ENCODE assay signal across 38 mouse cellular contexts in genomic region chr3:53870482-53870881, GRCm38 (mm10). TPM values are rescaled to one million over a fixed set of nuclear protein-coding genes. Genes with fewer than 3 reads are reported as not detected.
"Had no signal": no experiment of that assay in that cellular context is flagged by ENCODE, and none has a peak within 500 bp of the region (broad histone marks: within the 10 kb centered on the region; RNA-seq: fewer than 3 reads in every experiment).

No protein-coding gene starts in this region.

- H3K4me1 ChIP-seq: heart, embryonic 13.5 days; heart, embryonic 15.5 days; hindbrain, embryonic 13.5 days; hindbrain, embryonic 15.5 days; intestine, embryonic 15.5 days; limb, embryonic 10.5 days; liver, embryonic 13.5 days had no signal

- ATAC-seq: inflammation-experienced regulatory T-cells, adult 6 months; intestine, embryonic 15.5 days; intestine, postnatal 0 days had no signal

- H3K27me3 ChIP-seq: heart, embryonic 13.5 days; heart, embryonic 15.5 days; hindbrain, embryonic 13.5 days; hindbrain, embryonic 15.5 days; intestine, embryonic 15.5 days; limb, embryonic 12.5 days; liver, embryonic 13.5 days had no signal

- H3K9me3 ChIP-seq: heart, embryonic 13.5 days; heart, embryonic 15.5 days; hindbrain, embryonic 13.5 days; hindbrain, embryonic 15.5 days; intestine, embryonic 15.5 days; limb, embryonic 10.5 days; limb, embryonic 12.5 days; liver, embryonic 13.5 days had no signal

- H3K27ac ChIP-seq: heart, embryonic 13.5 days; heart, embryonic 15.5 days; hindbrain, embryonic 13.5 days; hindbrain, embryonic 15.5 days; intestine, embryonic 15.5 days; layer of hippocampus, adult 2 months; left cerebral cortex, adult 2 months; limb, embryonic 10.5 days; limb, embryonic 12.5 days; liver, embryonic 13.5 days had no signal

- H3K4me3 ChIP-seq: heart, embryonic 13.5 days; heart, embryonic 15.5 days; hindbrain, embryonic 13.5 days; hindbrain, embryonic 15.5 days; intestine, embryonic 15.5 days; layer of hippocampus, adult 2 months; left cerebral cortex, adult 2 months; limb, embryonic 10.5 days; limb, embryonic 12.5 days; liver, embryonic 13.5 days had no signal

- H3K36me3 ChIP-seq: heart, embryonic 13.5 days; heart, embryonic 15.5 days; hindbrain, embryonic 13.5 days; hindbrain, embryonic 15.5 days; intestine, embryonic 15.5 days; limb, embryonic 10.5 days; limb, embryonic 12.5 days; liver, embryonic 13.5 days had no signal

- H3K9ac ChIP-seq: heart, embryonic 13.5 days; heart, embryonic 15.5 days; hindbrain, embryonic 13.5 days; hindbrain, embryonic 15.5 days; intestine, embryonic 15.5 days; limb, embryonic 12.5 days; liver, embryonic 13.5 days had no signal

- H3K4me2 ChIP-seq: heart, embryonic 11.5 days; heart, embryonic 13.5 days; heart, embryonic 15.5 days; hindbrain, embryonic 13.5 days; hindbrain, embryonic 15.5 days; intestine, embryonic 15.5 days; limb, embryonic 12.5 days; liver, embryonic 11.5 days; liver, embryonic 13.5 days had no signal

- DNase-seq: gastrocnemius, postnatal 14 days; gastrocnemius, postnatal 36 days; heart, adult 18-20 months; heart, postnatal 14 days; heart, postnatal 36 days; kidney, adult 18-20 months; kidney, adult 8-10 months; kidney, postnatal 10 days; kidney, postnatal 25 days; kidney, postnatal 4 days; liver; liver, embryonic 13.5 days had no signal

RNA-seq across cellular contexts. Expression of gene Gm10985, which starts 25.6 kb away (rescaled TPM):
- total RNA-seq: gastrocnemius, adult 18-20 months; gastrocnemius, adult 8-10 months; gastrocnemius, postnatal 14 days; gastrocnemius, postnatal 36 days; heart, adult 18-20 months; heart, adult 8-10 months; heart, postnatal 14 days; heart, postnatal 36 days; layer of hippocampus, adult 2 months; layer of hippocampus, postnatal 10 days; layer of hippocampus, postnatal 25 days; left cerebral cortex, adult 2 months; left cerebral cortex, postnatal 14 days; left cerebral cortex, postnatal 36 days had no signal
- polyA plus RNA-seq: gonadal fat pad, adult 2 months; heart, embryonic 11.5 days; heart, embryonic 13.5 days; heart, embryonic 15.5 days; heart, postnatal 0 days; hindbrain, embryonic 11.5 days; hindbrain, embryonic 13.5 days; hindbrain, embryonic 15.5 days; inflammation-experienced regulatory T-cells, adult 6 months; intestine, embryonic 15.5 days; intestine, postnatal 0 days; kidney, embryonic 14.5 days; kidney, embryonic 16.5 days; limb, embryonic 10.5 days; limb, embryonic 12.5 days; limb, embryonic 14.5 days; liver, embryonic 11.5 days; liver, embryonic 13.5 days had no signal
